Mouse (Mus musculus): Measurements from ENCODE around the gene Igfn1. TPM values are rescaled to one million over a fixed set of nuclear protein-coding genes. Genes with fewer than 3 reads are reported as not detected.

Gene Igfn1
- polyA plus RNA-seq, 2 experiments from 2014 or later: not detected

DNA sequence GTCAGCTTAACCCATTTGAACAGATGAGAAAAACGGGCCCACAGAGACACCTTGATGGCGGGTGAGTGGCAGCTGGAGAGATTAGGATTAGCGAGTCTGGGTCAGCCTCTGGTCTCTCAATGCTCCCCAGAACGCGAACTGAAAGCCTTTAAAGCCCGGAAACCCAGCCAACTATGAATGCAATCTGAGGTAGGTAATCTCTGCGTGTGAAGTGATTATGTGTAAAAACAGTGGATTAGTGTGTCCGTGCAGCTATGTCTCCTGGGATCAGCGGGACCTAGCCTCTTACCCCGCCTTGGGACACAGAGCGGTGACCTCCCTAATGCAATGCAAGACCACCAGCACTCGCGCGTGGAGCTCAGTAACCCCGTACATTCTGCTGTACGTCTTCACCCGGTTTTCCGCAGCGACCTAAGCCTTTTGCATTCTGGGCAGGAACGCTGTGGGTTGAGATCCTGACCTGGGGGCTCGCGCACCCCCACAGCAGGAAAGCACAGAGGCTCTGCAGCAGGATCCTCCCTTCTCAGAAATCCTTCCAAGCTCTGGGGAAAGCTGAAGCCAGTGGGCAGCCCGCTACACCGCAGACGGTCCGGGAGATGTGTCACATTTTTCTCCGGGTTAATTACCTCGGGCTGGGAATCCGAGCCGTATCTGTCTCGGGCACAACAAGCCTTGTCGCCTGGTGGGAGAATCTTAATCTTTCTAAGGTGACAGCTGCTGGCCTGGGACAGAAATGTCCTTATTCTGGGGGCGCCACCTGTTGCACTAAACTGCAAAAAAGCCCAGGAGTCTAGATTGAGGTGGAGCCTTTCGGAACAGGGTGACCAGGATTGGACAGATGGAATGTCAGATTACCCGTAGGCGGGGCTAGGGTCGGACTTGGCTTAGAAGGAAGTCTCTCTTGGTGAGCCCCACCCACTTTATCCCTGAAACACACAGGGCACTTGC, 1.3 kb upstream of the Igfn1 start, which contains the start of gene Tmem9:
Gene Tmem9 (plus strand): TSS at position 940 of the 948 bp plus-strand sequence.
- ATAC-seq: no peak

DNA sequence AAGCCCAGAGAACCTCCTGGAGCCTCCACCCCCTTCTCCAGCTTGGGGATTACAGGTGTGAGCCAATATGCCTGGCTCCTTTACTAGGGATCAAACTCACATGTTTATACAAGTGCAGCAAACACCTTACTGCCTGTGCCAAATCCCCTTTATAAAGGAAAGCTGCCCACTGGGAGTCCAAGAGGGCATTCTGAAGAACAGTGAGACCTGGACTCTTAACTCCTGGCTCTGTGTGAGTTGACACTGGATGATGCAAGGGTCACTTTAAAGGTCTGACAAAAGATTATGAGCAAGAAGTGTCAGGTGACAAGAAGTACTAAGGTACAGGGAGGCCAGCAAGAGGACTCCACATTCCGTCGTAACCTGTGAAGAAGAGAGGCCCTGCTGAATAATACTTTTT, 4.7 kb downstream of the Igfn1 start:
- no peak for ATAC-seq

GRCm38 (mm10) chr1:135999720-136000287, 6.3 kb downstream of the Igfn1 start:
- ATAC-seq: no peak

DNA sequence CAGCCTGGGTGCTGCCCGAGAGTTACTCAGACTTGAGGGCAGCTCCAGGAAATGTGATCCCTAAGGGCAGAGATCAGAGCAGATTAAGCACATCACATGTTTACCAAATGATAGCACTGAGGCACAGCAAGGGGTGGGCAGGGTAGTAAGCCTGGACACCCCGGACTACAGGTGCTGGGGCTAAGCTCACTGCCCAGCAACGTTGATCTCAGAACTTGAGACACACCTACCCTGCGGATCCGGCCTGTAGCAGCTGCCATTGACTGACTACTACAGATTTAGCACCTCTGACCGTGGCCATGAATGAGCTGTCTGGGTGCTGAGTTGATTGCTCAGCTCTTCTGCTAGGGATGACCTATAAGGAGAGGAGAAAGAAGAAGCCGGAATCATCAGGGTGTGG, 8.6 kb downstream of the Igfn1 start:
- no peak for ATAC-seq

GRCm38 (mm10) chr1:135993470-135993869, 12.7 kb downstream of the Igfn1 start:
- ATAC-seq: no peak

DNA sequence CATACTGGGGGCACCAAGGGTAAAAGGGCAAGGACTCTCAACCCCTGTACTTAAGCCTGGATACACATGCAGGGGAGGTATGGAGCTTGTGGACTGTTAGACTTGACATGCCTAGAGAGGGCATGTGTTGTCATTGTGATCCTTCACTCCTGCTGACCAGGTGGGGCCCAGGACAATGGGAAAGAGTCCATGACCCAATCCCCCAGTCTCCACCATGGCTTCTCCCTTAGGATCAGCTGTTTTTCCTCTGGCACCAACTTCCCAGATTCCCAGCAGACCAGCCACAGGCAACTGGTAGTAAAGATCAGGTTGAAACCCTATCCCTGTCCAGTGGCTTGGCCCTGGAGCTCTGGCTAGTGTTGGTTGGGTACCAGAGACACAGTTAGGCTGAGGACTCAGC, 16.3 kb downstream of the Igfn1 start:
- no peak for ATAC-seq

- no peak for ATAC-seq
These were observed 22.0 kb downstream of the Igfn1 start for GRCm38 (mm10) chr1:135984105-135984504.

DNA sequence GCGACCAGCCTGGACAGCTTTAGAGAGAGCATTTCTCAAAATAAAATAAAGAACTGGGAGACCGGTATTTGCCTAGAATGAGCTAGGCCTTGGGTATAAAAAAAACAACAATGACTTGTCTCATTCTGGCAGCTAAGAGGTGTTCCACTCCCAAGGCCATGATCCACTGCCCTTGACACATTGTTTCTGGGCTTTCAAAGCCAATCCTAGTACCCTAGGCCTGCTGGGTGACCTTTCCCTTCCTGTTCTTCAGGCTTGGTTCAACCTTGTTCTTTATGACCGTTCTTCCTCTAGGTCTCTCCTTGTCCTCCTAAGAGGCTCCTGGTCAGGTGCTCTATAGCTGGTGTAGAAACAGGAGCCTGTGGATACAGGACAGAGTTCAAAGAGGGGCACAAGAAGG, 33.6 kb downstream of the Igfn1 start:
- no peak for ATAC-seq

- ATAC-seq: no peak
These were observed 35.7 kb downstream of the Igfn1 start for GRCm38 (mm10) chr1:135970486-135970885.

DNA sequence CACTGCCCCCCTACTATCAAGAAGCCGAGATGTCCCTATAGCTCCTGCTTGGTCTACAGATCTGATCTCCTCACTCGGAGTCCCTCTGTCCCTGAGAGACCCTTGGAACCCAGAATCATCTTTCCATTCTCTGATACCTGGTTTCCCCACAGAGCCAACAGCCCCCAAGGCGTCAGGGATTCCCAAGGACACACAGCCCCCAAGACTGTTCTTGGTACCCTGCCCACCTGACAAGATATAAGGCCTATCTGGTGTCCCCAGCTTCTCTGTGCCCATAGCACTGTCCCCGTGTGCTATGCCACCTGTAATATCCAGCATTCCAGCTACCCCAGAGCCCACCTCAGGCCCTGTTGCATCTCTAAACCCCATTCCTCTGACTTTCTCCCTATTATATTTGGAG, 38.4 kb downstream of the Igfn1 start:
- ATAC-seq: no peak

DNA sequence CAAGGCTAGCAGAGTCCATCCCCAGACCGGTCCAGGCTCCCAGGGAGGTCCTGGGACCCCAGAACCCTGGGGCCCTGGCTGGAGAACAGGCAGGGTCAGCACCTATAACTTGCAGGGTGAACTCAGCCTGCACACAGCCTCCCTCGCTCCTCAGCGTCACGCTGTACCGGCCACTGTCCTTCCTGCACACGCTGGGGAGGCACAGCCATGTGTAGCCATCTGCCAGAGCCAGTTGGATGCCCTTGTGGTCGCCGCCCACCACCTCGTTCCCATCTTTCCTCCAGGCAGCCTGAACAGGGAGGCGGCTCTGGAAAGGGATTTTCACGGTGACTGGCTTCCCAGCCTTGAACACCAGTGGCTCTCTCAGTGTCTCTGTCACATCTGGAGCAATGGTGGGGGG, 41.6 kb downstream of the Igfn1 start:
- no peak for ATAC-seq

GRCm38 (mm10) chr1:135963177-135963576, 43.0 kb downstream of the Igfn1 start:
- no peak for ATAC-seq

DNA sequence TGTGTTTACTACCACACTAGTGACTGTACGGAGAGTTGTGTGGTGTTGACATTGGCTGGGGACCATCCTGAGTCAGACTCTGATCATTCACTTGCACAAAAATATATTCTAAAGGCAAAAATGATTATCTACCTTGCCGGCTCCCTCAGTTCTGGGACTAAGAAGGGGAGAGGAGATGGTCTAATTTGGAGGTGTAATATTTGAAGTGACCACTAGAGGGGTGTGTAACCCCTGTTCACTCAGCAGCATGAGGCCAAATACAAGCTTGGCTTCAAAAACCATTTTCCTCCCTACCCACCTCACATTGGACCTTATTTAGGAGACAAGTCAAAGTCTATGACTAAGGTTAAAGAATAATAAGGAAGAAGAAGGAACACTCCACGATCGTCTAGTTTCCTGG, 47.7 kb downstream of the Igfn1 start:
- no peak for ATAC-seq

GRCm38 (mm10) chr1:135948871-135949270, 57.3 kb downstream of the Igfn1 start:
- ATAC-seq: no peak

GRCm38 (mm10) chr1:135946247-135946646, 59.9 kb downstream of the Igfn1 start:
- no peak for ATAC-seq

GRCm38 (mm10) chr1:135945711-135946110, 60.4 kb downstream of the Igfn1 start:
- no peak for ATAC-seq

GRCm38 (mm10) chr1:135944526-135945259, 61.4 kb downstream of the Igfn1 start:
- no peak for ATAC-seq

GRCm38 (mm10) chr1:135943713-135944112, 62.4 kb downstream of the Igfn1 start:
- no peak for ATAC-seq

- ATAC-seq: no peak
These were observed 64.0 kb downstream of the Igfn1 start for GRCm38 (mm10) chr1:135942116-135942515.

DNA sequence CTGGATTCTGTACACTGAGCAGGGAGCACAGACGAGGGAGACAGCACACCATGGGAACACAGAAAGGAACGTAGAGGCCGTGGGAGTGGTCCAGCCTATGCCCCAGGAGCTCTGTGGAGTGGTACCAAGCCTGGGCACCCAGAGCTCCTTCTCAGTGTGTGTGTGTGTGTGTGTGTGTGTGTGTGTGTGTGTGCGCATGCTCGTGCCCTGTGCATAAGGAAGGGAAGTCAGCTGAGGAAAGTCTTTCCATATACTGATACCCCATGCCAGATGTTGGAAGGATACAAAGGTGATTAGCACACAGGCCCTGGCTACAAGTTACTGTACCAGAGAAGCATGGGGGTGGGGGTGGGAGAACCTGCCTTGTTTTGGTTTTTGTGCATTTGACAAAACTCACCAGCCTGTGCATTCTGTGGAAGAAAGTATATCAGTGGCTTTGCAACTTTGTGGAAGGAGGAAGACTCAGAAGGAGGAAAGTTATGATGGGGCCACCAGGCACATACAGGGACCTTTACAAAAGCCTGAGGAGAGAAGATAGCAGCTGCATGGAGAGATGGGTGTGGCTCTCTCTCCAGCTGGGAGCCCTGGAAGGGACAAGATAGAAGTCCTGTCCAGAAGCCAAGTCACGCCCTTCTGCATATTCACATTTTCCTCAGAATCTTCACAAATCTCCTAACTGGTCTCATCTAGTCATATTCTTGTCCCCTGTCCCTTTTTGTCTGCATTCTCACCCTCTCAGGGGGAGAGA, 64.7 kb downstream of the Igfn1 start:
- no peak for ATAC-seq

- ATAC-seq: no peak
These were observed 70.1 kb downstream of the Igfn1 start for GRCm38 (mm10) chr1:135936091-135936490.

DNA sequence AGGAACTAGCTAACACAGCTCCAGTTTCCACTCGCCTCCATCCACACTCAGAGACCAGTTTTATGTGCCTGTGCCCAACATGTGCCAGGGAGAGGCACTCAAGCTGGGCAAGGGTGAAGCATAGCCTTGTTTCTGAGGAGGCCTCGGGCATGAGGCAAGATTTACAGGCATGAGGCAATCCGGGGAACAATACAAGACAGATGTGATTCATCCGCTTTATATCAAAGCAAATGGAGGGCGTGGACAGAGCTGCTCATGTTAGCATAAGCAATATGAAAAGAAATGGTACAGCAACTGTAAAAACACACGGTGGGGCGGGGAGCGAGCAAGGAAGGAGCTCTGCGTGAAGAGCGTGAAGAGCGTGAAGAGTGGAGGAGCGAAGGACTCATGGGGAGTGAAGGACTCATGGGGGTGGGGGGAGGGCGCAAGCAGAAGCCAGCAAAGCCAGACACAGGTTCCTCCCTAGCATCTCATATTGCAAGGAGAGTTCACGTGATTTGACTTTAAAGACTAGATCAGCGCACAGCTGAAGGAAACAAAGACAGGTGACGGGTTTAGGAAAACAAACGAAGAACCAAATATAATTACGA, 72.3 kb downstream of the Igfn1 start:
- ATAC-seq: no peak
